Mouse (Mus musculus) heart, embryonic 12.5 days (tissue): ENCODE measurements around the gene Dysf. TPM values are rescaled to one million over a fixed set of nuclear protein-coding genes. Genes with fewer than 3 reads are reported as not detected.
"Not testable (repeated sequence)": the region's sequence is repeated elsewhere in the genome, so short reads cannot be mapped to it uniquely, and the experiment has no call there.

ENCODE experiments used
- ATAC-seq: fragments of 200-750 bp; cut with Nextera tagmentation; 2 replicates; pipeline ENCODE4 v1.8.0; 2017; ENCODE audit warnings: moderate TSS enrichment, moderate library complexity; ENCODE audit not compliant: insufficient number of reproducible peaks, low FRiP score
- H3K27ac ChIP-seq: fragments of 300-500 bp; sonication (generic); 2 replicates; pipeline ENCODE4 v1.5.1; 2016; ENCODE audit warnings: mild to moderate bottlenecking, moderate library complexity; ENCODE audit not compliant: poor library complexity, severe bottlenecking
- H3K27me3 ChIP-seq: fragments of 300-500 bp; sonication (generic); replicated peaks from 2 replicates; pipeline ENCODE4 v1.6.1; 2016; ENCODE audit warnings: mild to moderate bottlenecking, moderate library complexity
- H3K36me3 ChIP-seq: fragments of 300-500 bp; sonication (generic); 2 replicates; pipeline ENCODE4 v1.6.1; 2016; ENCODE audit warnings: mild to moderate bottlenecking, moderate library complexity
- H3K4me1 ChIP-seq: fragments of 300-500 bp; sonication (generic); replicated peaks from 2 replicates; pipeline ENCODE4 v1.6.1; 2016; ENCODE audit warnings: mild to moderate bottlenecking
- H3K4me2 ChIP-seq: fragments of 300-500 bp; sonication (generic); 2 replicates; pipeline ENCODE4 v1.6.1; 2016; ENCODE audit warnings: mild to moderate bottlenecking, moderate library complexity
- H3K4me3 ChIP-seq: fragments of 300-500 bp; sonication (generic); 2 replicates; pipeline ENCODE4 v1.5.1; 2016; ENCODE audit warnings: mild to moderate bottlenecking
- H3K9ac ChIP-seq: fragments of 300-500 bp; sonication (generic); 2 replicates; pipeline ENCODE4 v1.6.1; 2016; ENCODE audit warnings: mild to moderate bottlenecking, moderate library complexity
- H3K9me3 ChIP-seq: fragments of 300-500 bp; sonication (generic); replicated peaks from 2 replicates; pipeline ENCODE4 v1.6.1; 2016; ENCODE audit warnings: mild to moderate bottlenecking, moderate library complexity
- WGBS: fragments of 180-500 bp; shearing (Covaris S2); methylation state at CpG from one replicate; pipeline ENCODE4 v1.1.7; 2016; 5-methylcytosine and 5-hydroxymethylcytosine counted together
- polyA plus RNA-seq: library from polyadenylated mRNA; unstranded; fragments of >200 nt; fragmentation: Nextera tagmentation; extraction: Ambion mirVana; gene quantifications from 2 replicates; pipeline ENCODE4 v1.2.1, GENCODE M21; 2016

Gene Dysf
- polyA plus RNA-seq, result 17.6 and 17.9 TPM in 2 replicates

- ATAC-seq, result peak; percentile 68
- H3K27me3 ChIP-seq, result no peaks in the 10 kb centered on the region
- H3K9ac ChIP-seq, result peak within 1 kb of the TSS; percentile 72
- H3K27ac ChIP-seq, result peak within 1 kb of the TSS; percentile 94
- H3K36me3 ChIP-seq, result no peaks in the 10 kb centered on the region
- peak within 1 kb of the TSS; percentile 57 for H3K4me3 ChIP-seq
- H3K4me2 ChIP-seq, result peak within 1 kb of the TSS; percentile 92
- no peaks in the 10 kb centered on the region for H3K9me3 ChIP-seq
- under 1% methylated on average over 41 of the region's 41 CpGs for WGBS
- H3K4me1 ChIP-seq, result peaks cover 45% of the 10 kb centered on the region
These were observed at the start of gene Dysf for GRCm38 (mm10) chr6:84008363-84009171. Dysf (plus strand) TSS chr6:84008590.

- Histone ChIP-seq H3K4me3 (no peak overlapping the region), H3K27me3 (no peaks in the 10 kb centered on the region), H3K9ac (no peak overlapping the region), H3K4me1 (no peaks in the 10 kb centered on the region), H3K27ac (no peak overlapping the region), H3K4me2 (no peak overlapping the region), H3K36me3 (peaks cover 43% of the 10 kb centered on the region), H3K9me3 (no peaks in the 10 kb centered on the region)
- ATAC-seq, result no peak
- WGBS, result 92% methylated on average over 5 of the region's 5 CpGs
These were observed 20.7 kb upstream of the Dysf start for GRCm38 (mm10) chr6:83987642-83988041.

- WGBS, result 80% methylated on average over 1 of the region's 1 CpGs
- no peak for ATAC-seq
- H3K27me3 ChIP-seq, result no peaks in the 10 kb centered on the region
These were observed 5.7 kb upstream of the Dysf start for GRCm38 (mm10) chr6:84002716-84003115.

GRCm38 (mm10) chr6:84004295-84004694, 4.1 kb upstream of the Dysf start:
- ATAC-seq, result no peak
- H3K4me3 ChIP-seq, result no peak overlapping the region
- H3K27ac ChIP-seq, result no peak overlapping the region
- H3K9ac ChIP-seq, result no peak overlapping the region
- no peaks in the 10 kb centered on the region for H3K9me3 ChIP-seq
- peaks cover 8% of the 10 kb centered on the region; the same call in 1 of the 2 replicates for H3K36me3 ChIP-seq
- no peaks in the 10 kb centered on the region for H3K27me3 ChIP-seq
- WGBS, result 82% methylated on average over 4 of the region's 4 CpGs
- no peak overlapping the region for H3K4me2 ChIP-seq
- H3K4me1 ChIP-seq, result peaks cover 7% of the 10 kb centered on the region

More at GRCm38 (mm10) chr6:84002716-84003115, 5.7 kb upstream of the Dysf start:
- Histone ChIP-seq H3K9me3 (no peaks in the 10 kb centered on the region), H3K36me3 (peaks cover 22% of the 10 kb centered on the region), H3K4me2 (no peak overlapping the region), H3K4me1 (no peaks in the 10 kb centered on the region), H3K4me3 (no peak overlapping the region), H3K27ac (no peak overlapping the region), H3K9ac (no peak overlapping the region)

GRCm38 (mm10) chr6:84009172-84009872, 932 bp downstream of the Dysf start:
- peak; percentile 53 for ATAC-seq
- Histone ChIP-seq H3K4me2 (peak overlapping the region; percentile 92), H3K4me1 (peaks cover 45% of the 10 kb centered on the region), H3K27ac (peak overlapping the region; percentile 94), H3K9ac (peak overlapping the region; percentile 72), H3K9me3 (no peaks in the 10 kb centered on the region), H3K27me3 (no peaks in the 10 kb centered on the region), H3K36me3 (no peaks in the 10 kb centered on the region), H3K4me3 (peak overlapping the region; percentile 57)
- WGBS, result 9% methylated on average over 8 of the region's 8 CpGs

- no peaks in the 10 kb centered on the region for H3K36me3 ChIP-seq
- peak overlapping the region; percentile 57 for H3K4me3 ChIP-seq
- no peaks in the 10 kb centered on the region for H3K27me3 ChIP-seq
- no peaks in the 10 kb centered on the region for H3K9me3 ChIP-seq
- peak overlapping the region; percentile 92 for H3K4me2 ChIP-seq
- no peak for ATAC-seq
- peak overlapping the region; percentile 94 for H3K27ac ChIP-seq
- WGBS, result 13% methylated on average over 4 of the region's 4 CpGs
- peaks cover 47% of the 10 kb centered on the region for H3K4me1 ChIP-seq
- H3K9ac ChIP-seq, result peak overlapping the region; percentile 48
These were observed 1.5 kb downstream of the Dysf start for GRCm38 (mm10) chr6:84009915-84010302.

GRCm38 (mm10) chr6:84010303-84011225, 2.2 kb downstream of the Dysf start:
- no peaks in the 10 kb centered on the region for H3K36me3 ChIP-seq
- peaks cover 54% of the 10 kb centered on the region for H3K4me1 ChIP-seq
- H3K27ac ChIP-seq, result peak overlapping the region; percentile 94
- no peaks in the 10 kb centered on the region for H3K27me3 ChIP-seq
- ATAC-seq, result no peak
- H3K4me2 ChIP-seq, result peak overlapping the region; percentile 92
- peak overlapping the region; percentile 57 for H3K4me3 ChIP-seq
- H3K9ac ChIP-seq, result peak overlapping the region; percentile 48
- 37% methylated on average over 8 of the region's 8 CpGs for WGBS
- H3K9me3 ChIP-seq, result no peaks in the 10 kb centered on the region

- not testable (repeated sequence) for H3K27me3 ChIP-seq, H3K4me2 ChIP-seq, H3K9me3 ChIP-seq, H3K9ac ChIP-seq, H3K4me3 ChIP-seq, H3K36me3 ChIP-seq
- H3K27ac ChIP-seq, result peak overlapping the region; percentile 80
- peaks cover 63% of the 10 kb centered on the region for H3K4me1 ChIP-seq
- ATAC-seq, result peak; percentile 51
- 36% methylated on average over 4 of the region's 4 CpGs for WGBS
These were observed 6.7 kb downstream of the Dysf start for GRCm38 (mm10) chr6:84014961-84015683.

GRCm38 (mm10) chr6:84016851-84017250, 8.5 kb downstream of the Dysf start:
- Histone ChIP-seq H3K4me3 (no peak overlapping the region), H3K9me3 (no peaks in the 10 kb centered on the region), H3K4me2 (no peak overlapping the region), H3K4me1 (peaks cover 61% of the 10 kb centered on the region), H3K36me3 (no peaks in the 10 kb centered on the region), H3K27ac (no peak overlapping the region), H3K27me3 (no peaks in the 10 kb centered on the region), H3K9ac (no peak overlapping the region)
- 84% methylated on average over 7 of the region's 7 CpGs for WGBS
- no peak for ATAC-seq

GRCm38 (mm10) chr6:84017392-84017791, 9.0 kb downstream of the Dysf start:
- no peaks in the 10 kb centered on the region for H3K27me3 ChIP-seq
- no peak overlapping the region for H3K27ac ChIP-seq
- no peaks in the 10 kb centered on the region for H3K9me3 ChIP-seq
- 34% methylated on average over 3 of the region's 3 CpGs for WGBS
- no peaks in the 10 kb centered on the region for H3K36me3 ChIP-seq
- ATAC-seq, result no peak
- H3K4me3 ChIP-seq, result no peak overlapping the region
- no peak overlapping the region for H3K4me2 ChIP-seq
- H3K4me1 ChIP-seq, result peaks cover 61% of the 10 kb centered on the region
- H3K9ac ChIP-seq, result no peak overlapping the region
